Mouse (Mus musculus): ENCODE data around the gene Pdcd5. TPM values are rescaled to one million over a fixed set of nuclear protein-coding genes. Genes with fewer than 3 reads are reported as not detected.

Gene Pdcd5
- 73.3 TPM for polyA plus RNA-seq (2017; shearing (Covaris generic))

DNA sequence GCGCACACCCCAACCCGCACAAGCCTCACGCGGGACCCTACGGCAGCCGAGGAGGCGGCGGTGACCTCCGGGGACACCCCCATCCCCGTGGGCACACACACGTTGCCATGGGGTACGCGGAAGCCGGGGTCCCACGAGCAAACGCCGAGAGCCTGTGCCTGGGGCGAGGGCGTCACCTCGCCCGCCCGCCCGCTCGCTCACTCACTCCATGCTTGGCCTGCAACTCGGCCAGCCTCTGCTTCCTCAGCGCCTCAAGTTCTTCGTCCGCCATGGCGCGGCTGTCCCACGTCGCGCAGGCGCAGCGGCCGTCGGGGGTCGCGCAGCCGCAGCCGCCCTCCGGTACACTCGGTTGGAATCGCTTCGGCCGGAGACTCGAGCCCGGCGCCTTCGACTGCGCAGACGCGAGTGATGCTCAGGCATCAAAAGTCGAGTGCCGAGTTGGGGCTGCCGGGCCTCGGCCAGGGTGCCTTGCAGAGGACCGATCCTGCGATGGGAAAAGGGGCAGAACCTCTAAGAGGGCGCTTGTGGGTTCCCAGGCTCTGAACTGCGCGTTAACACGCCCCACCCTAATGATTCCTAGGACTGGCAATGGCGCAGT is at the start of gene Pdcd5:
Pdcd5 (minus strand) TSS at position 421 of the 598 bp plus-strand sequence.

Other genes with a start within 250 kb of the Pdcd5 start
- gene Slc7a9, start 198.7 kb downstream of the Pdcd5 start, polyA plus RNA-seq (2017; shearing (Covaris generic)), result not detected
- gene Tdrd12, start 109.8 kb downstream of the Pdcd5 start, polyA plus RNA-seq (2017; shearing (Covaris generic)), result 0.27 TPM
- gene Nudt19, start 91.2 kb downstream of the Pdcd5 start, polyA plus RNA-seq (2017; shearing (Covaris generic)), result 41.8 TPM
- gene Rgs9bp, start 61.9 kb downstream of the Pdcd5 start, polyA plus RNA-seq (2017; shearing (Covaris generic)), result not detected
- 68.3 TPM for gene Ankrd27, start 61.3 kb downstream of the Pdcd5 start, polyA plus RNA-seq (2017; shearing (Covaris generic))
- 62.6 TPM for gene Dpy19l3, start 106.9 kb upstream of the Pdcd5 start, polyA plus RNA-seq (2017; shearing (Covaris generic))
- 23.4 TPM for gene Zfp507, start 155.5 kb upstream of the Pdcd5 start, polyA plus RNA-seq (2017; shearing (Covaris generic))

Data from CD4-positive, CD25-positive, alpha-beta regulatory T cell, adult 9 weeks (primary cell).